Mouse (Mus musculus) intestine, postnatal 0 days (tissue): ENCODE data around the gene Npc2. TPM values are rescaled to one million over a fixed set of nuclear protein-coding genes. Genes with fewer than 3 reads are reported as not detected.

Experiments used
- ATAC-seq: fragments of 200-750 bp; cut with Nextera tagmentation; 2 replicates; pipeline ENCODE4 v1.8.0; 2017; ENCODE audit warnings: mild to moderate bottlenecking, moderate TSS enrichment, moderate library complexity
- H3K27ac ChIP-seq: fragments of 300-500 bp; sonication (generic); 2 replicates; pipeline ENCODE4 v1.5.1; 2014; ENCODE audit warnings: mild to moderate bottlenecking, low read depth, low read length, moderate library complexity
- H3K27me3 ChIP-seq: fragments of 300-500 bp; sonication (generic); replicated peaks from 2 replicates; pipeline ENCODE4 v1.6.1; 2014; ENCODE audit warnings: low read length, mixed read lengths; ENCODE audit not compliant: control insufficient read depth, insufficient read depth
- H3K36me3 ChIP-seq: fragments of 300-500 bp; sonication (generic); 2 replicates; pipeline ENCODE4 v1.6.1; 2014; ENCODE audit warnings: mild to moderate bottlenecking, moderate library complexity; ENCODE audit not compliant: control insufficient read depth, insufficient read depth
- H3K4me1 ChIP-seq: fragments of 300-500 bp; sonication (generic); replicated peaks from 2 replicates; pipeline ENCODE4 v1.6.1; 2014; ENCODE audit warnings: antibody characterized with exemption, low read length, mixed read lengths; ENCODE audit not compliant: control insufficient read depth, insufficient read depth
- H3K4me2 ChIP-seq: fragments of 300-500 bp; sonication (generic); replicated peaks from 2 replicates; pipeline ENCODE4 v1.6.1; 2014; ENCODE audit warnings: low read depth, mild to moderate bottlenecking, moderate library complexity
- H3K4me3 ChIP-seq: fragments of 300-500 bp; sonication (generic); 2 replicates; pipeline ENCODE4 v1.5.1; 2014; ENCODE audit warnings: low read depth, low read length
- H3K9ac ChIP-seq: fragments of 300-500 bp; sonication (generic); 2 replicates; pipeline ENCODE4 v1.6.1; 2014; ENCODE audit warnings: mild to moderate bottlenecking, low read depth, low read length
- H3K9me3 ChIP-seq: fragments of 300-500 bp; sonication (generic); 2 replicates; pipeline ENCODE4 v1.6.1; 2016; ENCODE audit warnings: mixed run types; ENCODE audit not compliant: control insufficient read depth
- CTCF ChIP-seq: sonication (generic); IDR thresholded peaks from 2 replicates; pipeline ENCODE4 v1.5.1; 2016; ENCODE audit warnings: low read depth, mild to moderate bottlenecking, control low read depth, antibody characterized with exemption, moderate library complexity
- WGBS: fragments of 180-500 bp; shearing (Covaris S2); extraction: QIAGEN DNeasy Blood & Tissue Kit; methylation state at CpG from one replicate; pipeline ENCODE4 v1.1.7; 2014; 5-methylcytosine and 5-hydroxymethylcytosine counted together
- polyA plus RNA-seq: library from polyadenylated mRNA; unstranded; fragments of >200 nt; fragmentation: Nextera tagmentation; extraction: Ambion mirVana; gene quantifications from 2 replicates; pipeline ENCODE4 v1.2.1, GENCODE M21; 2015

Npc2 gene
- polyA plus RNA-seq, 1 experiment from 2014 or later, result 100 TPM

DNA sequence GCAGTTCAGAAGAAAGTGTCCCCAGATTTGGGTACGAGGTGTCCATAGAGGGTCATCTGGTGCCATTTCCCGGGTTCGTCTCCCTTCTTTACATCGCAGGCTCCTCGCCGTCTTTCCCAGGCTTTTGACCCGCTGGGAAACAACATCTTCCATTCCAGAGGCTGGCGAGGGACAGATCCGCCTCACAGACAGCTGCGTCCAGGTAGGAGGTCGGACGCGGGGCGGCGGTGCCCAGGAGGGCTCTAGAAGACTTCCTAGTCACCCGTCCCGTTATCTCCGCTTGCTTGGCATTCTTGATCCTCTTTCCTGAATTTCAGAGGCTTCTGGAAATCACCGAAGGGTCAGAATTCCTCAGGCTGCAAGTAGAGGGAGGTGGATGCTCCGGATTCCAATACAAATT, 524 bp upstream of the Npc2 start:
- Histone ChIP-seq H3K4me1 (peaks cover 3% of the 10 kb centered on the region; the same call in 1 of the 2 replicates), H3K27me3 (no peaks in the 10 kb centered on the region), H3K36me3 (peaks cover 12% of the 10 kb centered on the region; the same call in 1 of the 2 replicates), H3K27ac (peak overlapping the region; percentile 42; the same call in 1 of the 2 replicates), H3K4me2 (peak overlapping the region; percentile 85), H3K4me3 (peak overlapping the region; percentile 54), H3K9ac (peak overlapping the region; percentile 57), H3K9me3 (no peaks in the 10 kb centered on the region)
- TF ChIP-seq CTCF, result no peak
- 0 out of 2 replicates have a peak, but pooled peaks have one; percentile 2 for ATAC-seq
- under 1% methylated on average over 20 of the region's 20 CpGs for WGBS

DNA sequence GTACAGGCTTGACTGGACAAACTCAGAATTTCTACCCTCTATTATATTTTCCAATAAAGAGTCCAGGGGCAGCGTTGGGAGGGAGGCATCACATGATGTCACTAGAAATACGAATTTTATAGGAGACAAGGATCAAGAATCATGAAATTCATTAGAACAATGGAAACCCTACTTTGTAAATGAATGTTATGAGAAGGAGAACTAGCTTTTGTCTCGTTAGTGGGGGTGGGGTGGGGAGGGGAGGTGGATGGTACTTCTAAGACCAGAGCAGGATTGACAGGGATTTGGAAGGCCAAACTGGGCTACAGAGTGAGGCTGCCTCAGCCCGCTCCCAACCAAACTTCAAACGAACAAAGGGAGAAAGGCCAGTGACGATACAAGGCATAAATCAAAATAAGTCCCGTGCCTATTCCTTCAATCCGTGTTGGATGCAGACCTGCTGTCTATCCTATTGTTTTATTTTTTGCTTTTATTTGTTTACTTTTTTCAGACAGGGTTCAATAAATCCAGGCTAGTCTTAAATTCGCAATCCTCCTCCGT, 901 bp downstream of the Npc2 start:
- H3K9me3 ChIP-seq, result no peaks in the 10 kb centered on the region
- peak overlapping the region; percentile 54 for H3K4me3 ChIP-seq
- ATAC-seq, result no peak
- H3K9ac ChIP-seq, result peak overlapping the region; percentile 77
- H3K27ac ChIP-seq, result peak overlapping the region; percentile 93
- TF ChIP-seq CTCF, result no peak
- no peaks in the 10 kb centered on the region for H3K27me3 ChIP-seq
- peaks cover 3% of the 10 kb centered on the region; the same call in 1 of the 2 replicates for H3K4me1 ChIP-seq
- WGBS, result under 1% methylated on average over 10 of the region's 10 CpGs
- H3K4me2 ChIP-seq, result peak overlapping the region; percentile 78
- H3K36me3 ChIP-seq, result peaks cover 15% of the 10 kb centered on the region

DNA sequence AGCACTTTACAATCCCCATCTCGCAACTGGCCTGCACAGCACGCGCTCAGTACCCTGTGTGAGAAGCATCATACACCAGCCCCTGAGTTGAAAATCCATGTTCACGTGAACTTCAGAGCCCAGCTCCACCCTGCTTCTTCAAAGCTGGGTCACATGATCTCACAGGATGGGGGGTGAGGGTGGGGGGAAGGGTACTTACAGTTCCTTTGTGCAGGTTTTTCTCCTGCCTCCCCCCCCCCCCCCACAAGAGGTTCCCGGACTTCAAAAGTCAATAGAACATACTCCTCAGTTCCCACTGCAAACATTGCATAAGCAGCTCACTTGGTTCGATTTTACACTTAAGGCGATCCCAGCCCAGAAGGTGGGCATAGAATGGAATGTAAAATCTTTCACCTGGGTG, 3.3 kb downstream of the Npc2 start:
- H3K27ac ChIP-seq, result no peak overlapping the region
- H3K4me2 ChIP-seq, result no peak overlapping the region
- no peak for TF ChIP-seq CTCF
- H3K27me3 ChIP-seq, result no peaks in the 10 kb centered on the region
- H3K4me1 ChIP-seq, result peaks cover 3% of the 10 kb centered on the region; the same call in 1 of the 2 replicates
- no peaks in the 10 kb centered on the region for H3K9me3 ChIP-seq
- WGBS, result 46% methylated on average over 7 of the region's 7 CpGs
- peaks cover 22% of the 10 kb centered on the region for H3K36me3 ChIP-seq
- no peak overlapping the region for H3K9ac ChIP-seq
- H3K4me3 ChIP-seq, result no peak overlapping the region
- no peak for ATAC-seq

DNA sequence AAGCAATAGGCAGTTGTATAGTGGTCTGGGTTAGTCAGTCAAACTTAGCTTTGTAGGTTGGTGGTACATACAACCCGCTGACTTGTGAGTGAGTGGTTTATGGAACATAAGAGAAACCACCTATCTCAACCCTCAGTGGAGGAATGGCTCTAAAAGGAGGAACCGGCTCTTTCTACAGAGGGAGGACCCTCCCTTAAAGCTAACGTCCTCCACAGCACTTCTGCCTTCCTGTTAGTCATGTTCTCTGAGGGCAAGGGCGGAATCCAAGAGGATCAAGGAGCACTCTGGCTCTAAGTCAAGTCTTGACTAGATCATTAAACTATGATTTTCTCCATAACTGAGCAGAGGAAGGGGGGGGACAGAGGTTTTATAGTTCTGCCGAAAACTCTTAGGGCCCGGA, 5.4 kb downstream of the Npc2 start:
- H3K36me3 ChIP-seq, result peaks cover 40% of the 10 kb centered on the region
- H3K27me3 ChIP-seq, result no peaks in the 10 kb centered on the region
- H3K4me3 ChIP-seq, result no peak overlapping the region
- TF ChIP-seq CTCF, result no peak
- H3K4me2 ChIP-seq, result no peak overlapping the region
- H3K4me1 ChIP-seq, result peaks cover 3% of the 10 kb centered on the region; the same call in 1 of the 2 replicates
- no peak overlapping the region for H3K27ac ChIP-seq
- 66% methylated on average over 6 of the region's 6 CpGs for WGBS
- H3K9ac ChIP-seq, result no peak overlapping the region
- ATAC-seq, result no peak
- no peaks in the 10 kb centered on the region for H3K9me3 ChIP-seq

DNA sequence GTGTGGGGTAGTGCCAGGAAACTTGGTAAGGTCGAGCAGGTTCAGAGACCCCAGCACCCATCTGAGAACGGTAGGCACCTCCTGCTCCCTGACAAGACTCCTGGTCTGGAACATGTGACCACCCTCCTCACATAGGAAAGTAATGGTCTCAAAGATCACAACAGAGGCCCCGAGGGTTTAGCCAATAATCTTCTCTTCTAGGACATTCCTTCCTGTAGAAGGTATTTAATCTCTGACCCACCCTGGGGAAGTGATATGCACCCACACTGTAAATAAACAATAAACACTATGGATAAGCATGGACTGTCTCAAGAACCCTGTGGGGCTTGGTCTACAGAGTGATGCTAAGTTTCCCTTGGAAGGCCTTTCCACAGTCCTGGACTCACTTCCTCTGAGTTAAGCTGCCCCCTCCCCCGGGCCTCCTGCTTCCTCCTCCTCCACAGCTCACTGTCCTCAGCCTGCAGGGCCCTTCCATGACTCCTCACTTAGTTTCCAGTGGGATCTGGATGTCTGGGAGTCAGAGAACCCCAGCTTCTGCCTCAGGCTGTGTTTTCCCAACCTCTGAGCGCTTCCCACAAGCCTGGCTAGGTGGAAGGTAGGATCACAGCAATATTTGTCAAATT, 6.7 kb downstream of the Npc2 start:
- peak; percentile 77 for ATAC-seq
- peak overlapping the region; percentile 28; the same call in 1 of the 2 replicates for H3K27ac ChIP-seq
- TF ChIP-seq CTCF, result no peak

DNA sequence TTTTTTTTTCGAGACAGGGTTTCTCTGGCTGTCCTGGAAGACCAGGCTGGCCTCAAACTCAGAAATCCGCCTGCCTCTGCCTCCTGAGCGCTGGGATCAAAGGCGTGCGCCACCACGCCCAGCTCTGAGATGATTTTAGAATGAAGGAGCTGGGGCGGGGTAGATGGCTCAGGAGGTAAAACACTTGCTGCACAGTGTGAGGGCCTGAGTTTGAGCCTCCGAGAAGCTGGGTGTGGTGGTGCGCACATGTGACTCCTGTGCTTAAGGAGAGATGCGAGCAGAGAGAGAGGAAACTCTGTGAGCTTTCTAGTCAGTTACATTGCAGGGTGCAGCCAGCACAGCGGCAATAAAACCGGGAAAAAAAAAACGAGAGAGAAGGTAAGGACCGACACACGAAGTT, 7.4 kb downstream of the Npc2 start:
- WGBS, result 72% methylated on average over 15 of the region's 15 CpGs
- H3K27ac ChIP-seq, result peak overlapping the region; percentile 28; the same call in 1 of the 2 replicates
- H3K4me2 ChIP-seq, result 0 out of 2 replicates have a peak overlapping the region, but pooled peaks have one; percentile 21
- H3K4me1 ChIP-seq, result no peaks in the 10 kb centered on the region
- no peak overlapping the region for H3K9ac ChIP-seq
- H3K4me3 ChIP-seq, result no peak overlapping the region
- peak; percentile 21; the same call in 1 of the 2 replicates for ATAC-seq
- no peak for TF ChIP-seq CTCF
- no peaks in the 10 kb centered on the region for H3K9me3 ChIP-seq
- H3K27me3 ChIP-seq, result no peaks in the 10 kb centered on the region
- H3K36me3 ChIP-seq, result peaks cover 45% of the 10 kb centered on the region

More for the DNA sequence above, 6.7 kb downstream of the Npc2 start:
- no peaks in the 10 kb centered on the region for H3K4me1 ChIP-seq
- H3K36me3 ChIP-seq, result peaks cover 40% of the 10 kb centered on the region
- no peaks in the 10 kb centered on the region for H3K27me3 ChIP-seq
- H3K4me3 ChIP-seq, result no peak overlapping the region
- peak overlapping the region; percentile 21; the same call in 1 of the 2 replicates for H3K4me2 ChIP-seq
- no peaks in the 10 kb centered on the region for H3K9me3 ChIP-seq
- H3K9ac ChIP-seq, result no peak overlapping the region
- WGBS, result 56% methylated on average over 5 of the region's 5 CpGs
